Mouse (Mus musculus) mature B cell (primary cell): ENCODE measurements at regions not wholly inside any gene's neighbourhood (a gene's known extent, or its start where the extent isn't known, plus 50 kb on each side); places are given as distances from the start of the nearest gene placed in this dataset.

Experiments used
- in situ Hi-C: fragments of 300-500 bp; cut with MboI; formaldehyde crosslinking; loops from 2 replicates; pipeline ENCODE4 v1.14.3; 2019

DNA sequence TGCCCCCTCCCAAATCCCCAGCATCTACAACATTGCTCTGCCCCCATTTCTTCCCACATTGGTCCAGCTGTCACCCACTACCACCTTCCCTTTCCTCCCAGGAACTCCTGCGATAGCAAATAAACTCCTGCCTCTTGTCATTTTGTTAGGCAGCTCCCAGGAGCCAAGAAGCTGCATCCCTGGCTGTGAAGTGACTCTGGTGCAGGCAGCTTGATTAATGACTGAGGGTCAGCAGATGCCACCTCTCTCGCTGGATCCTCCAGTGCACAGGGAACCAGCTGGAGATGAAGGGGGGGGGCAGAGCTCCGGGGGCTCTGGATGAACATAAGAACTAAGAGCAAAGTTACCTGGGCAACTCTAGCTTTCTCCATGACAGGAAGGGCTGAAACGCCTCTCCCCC, 235.2 kb downstream of the Gm45692 start:
- in situ Hi-C loops = loop anchor here (25.0 kb wide), 1 partner anchor 633 kb away; the partner anchor contains the start of gene Zfp703

DNA sequence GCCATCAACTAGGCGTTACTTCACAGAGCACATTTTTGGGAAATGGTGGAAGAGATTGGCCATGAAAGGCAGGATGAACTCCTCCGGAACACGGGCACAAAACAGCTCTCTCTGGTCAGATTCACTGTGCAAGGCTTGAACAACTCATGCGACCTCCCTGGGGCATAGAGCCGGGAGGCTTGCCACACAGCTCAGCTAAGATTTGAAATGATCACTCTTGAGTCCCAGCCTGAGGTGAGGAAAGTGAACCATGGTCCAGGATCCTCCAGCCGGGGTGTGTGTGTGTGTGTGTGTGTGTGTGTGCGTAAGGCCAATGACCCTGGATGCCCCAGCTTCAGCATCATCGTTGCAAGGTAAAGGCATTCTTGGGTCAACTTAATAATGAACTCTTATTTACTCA, 237.5 kb downstream of the Gm45692 start:
- in situ Hi-C loops = loop anchor here (25.0 kb wide), 1 partner anchor 630 kb away; the partner anchor contains the start of gene Zfp703

- in situ Hi-C loops = loop anchor here (25.0 kb wide), 1 partner anchor 629 kb away; the partner anchor contains the start of gene Zfp703
Observed at GRCm38 (mm10) chr8:26358711-26359136, 239.4 kb downstream of the Gm45692 start.

DNA sequence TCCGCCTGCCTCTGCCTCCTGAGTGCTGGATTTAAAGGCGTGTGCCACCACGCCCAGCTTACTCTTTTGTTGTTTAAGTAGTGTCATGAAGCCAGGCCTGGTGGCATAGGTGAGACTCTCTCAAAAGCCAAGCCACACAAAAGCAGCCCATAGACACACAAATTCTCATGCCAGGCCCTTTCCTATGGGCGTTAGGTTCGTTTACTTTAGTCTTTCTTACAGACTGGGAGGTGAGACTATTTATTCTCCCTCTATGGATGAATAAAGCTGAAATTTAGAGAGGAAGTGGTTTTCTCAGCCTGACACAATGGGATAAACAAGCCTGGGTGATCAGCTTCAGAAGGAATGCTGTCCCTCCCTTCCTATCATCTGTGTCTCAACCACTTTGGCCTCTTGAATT, 243.0 kb downstream of the Gm45692 start:
- in situ Hi-C loops = loop anchor here (25.0 kb wide), 1 partner anchor 625 kb away; the partner anchor contains the start of gene Zfp703

- in situ Hi-C loops = loop anchor here (25.0 kb wide), 1 partner anchor 624 kb away; the partner anchor contains the start of gene Zfp703
Observed at GRCm38 (mm10) chr8:26363616-26364015, 244.3 kb downstream of the Gm45692 start.

DNA sequence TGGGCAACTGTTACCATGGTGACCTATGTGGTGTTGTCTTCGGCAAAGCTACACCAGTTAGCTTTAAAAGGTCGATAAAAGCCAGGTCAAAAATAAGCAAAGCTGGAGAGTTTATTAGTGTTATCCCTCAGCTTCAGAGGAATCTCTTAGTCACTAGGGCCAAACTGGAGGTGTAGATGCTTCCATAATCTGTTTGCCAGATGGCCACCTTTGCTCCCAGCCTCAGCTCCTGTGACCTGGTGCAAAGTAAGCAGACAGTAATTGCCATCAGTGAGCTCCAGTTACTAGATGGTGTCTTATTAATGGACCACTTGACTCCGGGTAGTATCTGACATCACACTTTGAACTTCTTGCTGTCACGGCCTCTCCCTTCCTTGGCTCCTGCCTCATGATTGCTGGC, 245.3 kb downstream of the Gm45692 start:
- in situ Hi-C loops = loop anchor here (25.0 kb wide), 1 partner anchor 623 kb away; the partner anchor contains the start of gene Zfp703

- in situ Hi-C loops = no loop called here
Observed at GRCm38 (mm10) chr8:26380668-26381067, 261.3 kb downstream of the Gm45692 start.

DNA sequence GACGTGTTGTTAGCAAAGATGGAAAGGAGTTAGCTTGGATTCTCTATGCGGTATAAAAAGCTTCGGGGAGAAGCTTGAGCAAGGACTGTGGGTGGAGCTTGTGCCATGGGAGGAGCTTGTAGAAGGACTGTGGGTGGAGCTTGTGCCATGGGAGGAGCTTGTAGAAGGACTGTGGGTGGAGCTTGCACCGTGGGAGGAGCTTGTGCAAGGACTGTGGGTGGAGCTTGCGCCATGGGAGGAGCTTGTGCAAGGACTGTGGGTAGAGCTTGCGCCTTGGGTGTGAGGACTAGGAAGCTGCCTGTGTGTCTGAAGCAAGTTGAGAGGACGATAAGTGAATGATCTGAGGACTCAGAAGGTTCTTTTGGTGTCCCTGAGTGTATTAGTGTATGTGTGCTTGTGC, 263.1 kb downstream of the Gm45692 start:
- in situ Hi-C loops = no loop called here

- in situ Hi-C loops = no loop called here
Observed at GRCm38 (mm10) chr8:26383886-26384285, 264.6 kb downstream of the Gm45692 start.

- in situ Hi-C loops = no loop called here
Observed at GRCm38 (mm10) chr8:26384305-26384993, 265.1 kb downstream of the Gm45692 start.

DNA sequence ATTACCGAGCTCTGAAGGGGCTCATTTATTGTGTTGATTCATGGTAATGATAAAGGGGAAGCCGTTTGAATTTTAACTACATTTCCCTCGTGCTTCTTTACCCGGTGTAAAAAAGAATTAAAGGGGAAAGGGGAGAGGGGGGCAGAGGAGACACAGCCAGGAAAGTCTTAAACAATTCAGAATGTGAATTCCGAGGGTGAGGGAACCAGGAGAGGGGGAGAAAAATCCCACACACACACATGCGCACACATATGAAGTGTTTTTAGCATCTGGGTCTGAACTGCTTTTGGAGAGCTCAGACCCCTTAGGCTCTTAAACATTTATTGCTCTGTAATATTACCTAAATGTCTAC, 265.6 kb downstream of the Gm45692 start:
- in situ Hi-C loops = no loop called here

GRCm38 (mm10) chr8:26395061-26395460, 275.7 kb downstream of the Gm45692 start:
- in situ Hi-C loops = no loop called here

DNA sequence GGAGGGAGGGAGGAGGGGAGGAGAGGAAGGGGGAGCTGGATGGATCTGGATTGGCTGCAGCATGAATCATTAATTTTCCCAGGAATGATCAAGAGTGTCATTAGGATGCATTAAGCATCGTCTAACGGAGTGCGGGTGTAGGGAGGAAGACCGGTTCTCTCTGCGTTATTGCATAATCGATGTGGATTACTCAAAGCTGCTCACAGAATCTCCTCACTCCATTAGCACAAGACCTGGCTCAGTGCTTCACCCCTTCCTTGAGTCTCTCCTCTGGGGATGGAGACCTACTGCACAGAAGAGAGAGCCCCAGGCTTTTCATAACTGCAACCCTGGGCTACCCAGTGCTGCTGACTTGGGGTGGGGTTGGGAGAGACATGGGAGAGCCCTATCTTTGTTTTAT, 300.7 kb downstream of the Gm45692 start:
- in situ Hi-C loops = no loop called here

DNA sequence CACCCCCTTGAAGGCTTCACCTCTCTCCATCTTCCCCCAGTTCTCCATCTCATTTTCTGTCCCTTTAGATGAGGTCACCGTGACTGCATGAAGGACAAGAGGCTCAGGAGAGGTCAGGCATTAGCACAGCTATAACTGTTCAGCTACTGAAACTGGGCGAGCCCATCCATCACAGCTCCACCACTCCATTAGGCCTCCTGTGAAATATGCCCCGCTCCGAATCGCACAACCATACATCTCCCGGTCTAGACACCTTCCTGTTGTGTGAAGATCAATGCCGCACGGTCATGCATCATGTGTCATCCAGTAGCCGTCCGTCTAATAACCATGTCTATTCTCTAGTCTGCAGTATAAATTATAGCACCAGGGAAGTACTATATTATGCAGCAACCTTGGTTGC, 301.2 kb downstream of the Gm45692 start:
- in situ Hi-C loops = no loop called here

DNA sequence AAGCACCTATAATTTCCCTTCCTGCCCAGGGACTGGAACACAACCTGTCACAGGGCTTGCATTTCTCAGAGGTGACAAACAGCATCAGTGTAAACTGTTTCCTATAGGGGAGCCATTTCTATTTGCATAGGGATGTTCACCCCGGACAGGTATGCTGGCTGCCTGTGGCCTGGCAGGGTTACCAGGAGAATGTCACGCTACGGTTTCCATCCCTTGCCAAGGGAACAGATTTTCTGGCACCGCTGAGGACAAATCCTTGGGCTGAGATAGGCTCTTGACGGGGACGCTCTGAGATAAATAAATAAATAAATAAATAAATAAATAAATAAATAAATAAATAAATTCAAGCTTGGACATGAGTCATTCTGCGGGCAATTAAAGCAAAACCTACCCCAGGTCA, 308.0 kb downstream of the Gm45692 start:
- in situ Hi-C loops = no loop called here

DNA sequence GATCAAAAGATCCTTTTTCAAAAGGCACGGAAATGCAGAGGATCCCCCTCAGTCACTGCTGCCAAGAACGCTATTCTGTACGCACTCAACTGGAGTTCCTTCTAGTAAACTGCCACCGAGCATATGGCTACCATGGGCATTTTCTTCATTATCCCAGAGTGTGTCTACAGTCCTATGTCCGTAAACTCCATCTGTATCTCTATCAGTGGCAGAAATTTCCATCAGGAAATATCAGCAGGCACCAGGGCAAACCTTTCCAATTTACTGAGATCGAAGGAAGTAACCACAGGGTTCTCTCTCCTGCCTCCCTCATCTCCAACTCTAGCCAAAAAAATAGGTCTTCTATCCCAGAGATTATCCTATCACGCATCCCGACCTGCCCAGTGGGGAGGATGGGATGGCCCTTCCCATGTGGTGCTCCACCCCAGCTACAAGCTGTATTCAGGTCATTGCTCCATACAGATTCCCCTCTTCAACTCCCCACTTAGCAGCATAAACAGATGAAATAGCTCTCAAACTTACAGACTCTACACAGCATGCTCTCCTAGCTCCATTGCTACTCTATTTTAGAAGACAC, 310.5 kb downstream of the Gm45692 start:
- in situ Hi-C loops = no loop called here

DNA sequence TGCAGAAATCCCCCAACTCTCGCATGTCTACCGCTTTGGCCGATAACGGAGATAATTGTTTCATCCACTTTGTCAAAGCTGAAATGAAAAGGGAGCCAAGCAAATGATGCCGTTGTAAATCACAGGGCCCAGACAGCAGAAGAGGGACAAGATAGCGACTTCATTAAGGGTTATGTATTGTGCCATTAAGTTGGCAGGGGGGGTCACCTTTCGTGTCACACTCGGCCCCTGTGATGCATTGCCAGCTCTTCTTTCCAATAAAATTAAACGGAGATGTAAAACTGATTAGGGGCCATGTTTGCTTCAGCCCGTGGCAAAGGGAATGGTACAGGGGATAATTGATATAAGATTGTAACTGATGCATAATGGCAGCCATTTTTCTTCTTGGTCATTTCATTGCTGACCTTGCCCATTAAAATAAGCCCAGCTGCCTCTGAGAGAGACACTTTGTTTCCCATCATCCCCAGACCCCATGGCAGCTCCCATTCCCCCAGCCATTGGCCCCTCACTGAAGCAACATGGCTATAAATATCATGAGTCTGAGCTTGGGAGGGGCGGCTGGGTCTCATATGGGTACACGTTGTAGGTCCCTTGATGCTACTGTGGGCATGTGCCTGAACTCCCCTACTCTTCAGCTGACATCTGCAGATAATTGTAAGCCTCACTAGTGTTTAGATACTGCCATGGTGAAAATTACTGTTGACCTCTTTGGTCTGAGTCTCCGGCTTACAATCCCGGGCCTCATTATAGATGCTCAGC, 313.0 kb downstream of the Gm45692 start:
- in situ Hi-C loops = no loop called here

DNA sequence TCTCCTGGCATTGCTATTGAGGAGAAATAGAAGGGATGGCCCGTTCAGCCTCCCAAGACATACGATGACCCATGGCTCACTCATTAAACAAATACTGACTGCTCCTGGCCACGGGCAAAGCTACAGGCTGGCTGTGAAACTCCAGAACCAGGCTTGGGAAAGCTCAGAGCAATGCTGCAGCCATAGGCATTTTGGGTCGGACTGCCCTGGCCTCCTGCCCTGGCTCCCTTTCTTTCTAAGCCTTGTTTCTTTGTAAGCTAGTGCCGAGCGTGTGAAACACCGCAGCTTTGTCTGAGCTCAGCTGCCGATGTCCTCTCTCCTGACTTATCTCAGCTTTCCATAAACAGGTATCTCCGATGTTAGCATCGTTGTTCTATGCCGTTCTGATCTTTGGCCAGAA, 316.9 kb downstream of the Gm45692 start:
- in situ Hi-C loops = no loop called here

GRCm38 (mm10) chr8:26437571-26437970, 318.2 kb downstream of the Gm45692 start:
- in situ Hi-C loops = no loop called here

DNA sequence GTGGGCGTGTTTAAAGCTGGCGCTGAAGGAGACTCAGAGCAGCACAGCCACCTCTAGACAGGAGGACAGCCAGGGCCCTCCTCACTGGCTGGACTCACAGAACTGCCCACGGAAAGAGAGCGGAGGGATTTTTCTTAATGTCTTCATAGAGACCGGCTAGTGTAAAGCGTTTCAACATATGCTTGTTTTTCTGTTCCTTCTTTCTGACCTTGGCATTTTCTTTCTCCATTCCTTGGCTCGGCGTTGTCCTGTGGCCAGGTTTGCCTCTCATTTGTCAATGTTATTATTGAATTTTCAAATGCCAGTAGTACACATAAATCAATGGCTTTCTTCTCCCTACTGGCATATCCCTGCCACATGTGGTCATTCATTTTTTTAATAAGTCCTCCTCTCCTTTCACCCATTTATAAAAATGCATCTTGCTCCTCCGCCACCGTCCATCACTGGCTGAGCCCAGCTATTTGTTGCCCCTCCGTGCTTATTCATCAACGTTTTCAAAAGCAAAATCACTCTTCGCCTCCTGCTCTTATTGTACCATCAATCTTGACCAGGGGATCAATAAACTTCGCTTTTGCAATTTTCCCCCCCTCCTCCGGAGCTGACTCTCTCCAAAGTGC, 319.0 kb downstream of the Gm45692 start:
- in situ Hi-C loops = no loop called here

GRCm38 (mm10) chr8:26438877-26439276, 319.5 kb downstream of the Gm45692 start:
- in situ Hi-C loops = no loop called here
